Mouse (Mus musculus): ENCODE results near the gene Prkn. TPM values are rescaled to one million over a fixed set of nuclear protein-coding genes. Genes with fewer than 3 reads are reported as not detected.

Prkn gene
- polyA plus RNA-seq, 1 experiment from 2014 or later: 1.00 TPM

DNA sequence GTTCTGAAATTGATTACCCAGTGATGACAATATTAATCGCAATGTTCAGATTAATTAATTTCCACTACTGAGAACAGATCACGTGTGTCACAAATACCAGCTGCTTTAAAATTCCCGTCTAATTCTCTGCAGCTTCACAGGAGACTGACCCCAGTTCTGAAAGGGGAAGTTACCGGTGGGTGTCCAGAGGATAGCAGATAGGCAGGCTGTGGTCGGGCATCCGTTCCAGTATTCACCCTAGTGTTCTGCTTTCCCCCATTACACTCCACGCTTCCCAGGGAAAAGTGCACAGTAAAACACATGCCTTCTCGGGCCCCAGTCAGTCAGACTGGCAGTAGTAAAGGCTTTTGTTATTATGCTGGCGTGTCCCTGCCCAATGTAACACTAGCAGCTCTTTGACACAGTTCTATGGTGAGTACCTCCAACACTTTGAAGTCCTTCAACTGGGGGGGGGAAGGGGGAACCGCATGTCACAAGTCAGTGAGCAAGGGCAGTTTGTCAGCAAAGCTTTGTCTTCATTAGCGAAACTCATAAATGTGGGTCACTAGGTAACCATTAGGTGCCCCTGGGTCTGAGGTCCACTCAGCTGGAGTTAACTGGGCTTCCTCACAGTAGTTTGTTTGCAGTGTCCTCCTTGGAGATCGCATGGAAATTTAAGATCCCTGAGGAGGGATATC is 940.8 kb downstream of the Prkn start:
- DNase-seq (no peak), ATAC-seq (no peak)
- Histone ChIP-seq H3K4me2 (ENCODE audit: low read depth, low read length) (no peak overlapping the region), H3K27ac (ENCODE audit: low read depth) (no peak overlapping the region), H3K27me3 (ENCODE audit: insufficient read depth, low read length) (no peaks in the 10 kb centered on the region), H3K4me3 (ENCODE audit: low read depth, low read length) (no peak overlapping the region), H3K9me3 (ENCODE audit: low read length) (no peaks in the 10 kb centered on the region), H3K4me1 (ENCODE audit: insufficient read depth) (no peaks in the 10 kb centered on the region), H3K36me3 (replicated peaks; ENCODE audit: insufficient read depth, low read length) (no peaks in the 10 kb centered on the region), H3K9ac (replicated peaks) (no peak overlapping the region)
- TF ChIP-seq EP300 (IDR thresholded peaks at IDR 0.05; ENCODE audit: low read depth): no peak
- no peak for TF ChIP-seq CTCF (IDR thresholded peaks at IDR 0.05; ENCODE audit: low read depth)
- 38% methylated on average over 12 of the region's 12 CpGs for WGBS (ENCODE audit: insufficient replicate concordance)

GRCm38 (mm10) chr17:11788270-11788936 is 948.2 kb downstream of the Prkn start:
- Histone ChIP-seq H3K36me3 (replicated peaks; ENCODE audit: insufficient read depth, low read length) (no peaks in the 10 kb centered on the region), H3K27me3 (ENCODE audit: insufficient read depth, low read length) (no peaks in the 10 kb centered on the region), H3K4me3 (ENCODE audit: low read depth, low read length) (no peak overlapping the region), H3K9me3 (ENCODE audit: low read length) (no peaks in the 10 kb centered on the region), H3K27ac (ENCODE audit: low read depth) (no peak overlapping the region), H3K4me1 (ENCODE audit: insufficient read depth) (no peaks in the 10 kb centered on the region), H3K4me2 (ENCODE audit: low read depth, low read length) (no peak overlapping the region), H3K9ac (replicated peaks) (no peak overlapping the region)
- TF ChIP-seq CTCF (IDR thresholded peaks at IDR 0.05; ENCODE audit: low read depth) (no peak), EP300 (IDR thresholded peaks at IDR 0.05; ENCODE audit: low read depth) (no peak)
- DNase-seq (no peak), ATAC-seq (no peak)
- 50% methylated on average over 9 of the region's 9 CpGs for WGBS (ENCODE audit: insufficient replicate concordance)

DNA sequence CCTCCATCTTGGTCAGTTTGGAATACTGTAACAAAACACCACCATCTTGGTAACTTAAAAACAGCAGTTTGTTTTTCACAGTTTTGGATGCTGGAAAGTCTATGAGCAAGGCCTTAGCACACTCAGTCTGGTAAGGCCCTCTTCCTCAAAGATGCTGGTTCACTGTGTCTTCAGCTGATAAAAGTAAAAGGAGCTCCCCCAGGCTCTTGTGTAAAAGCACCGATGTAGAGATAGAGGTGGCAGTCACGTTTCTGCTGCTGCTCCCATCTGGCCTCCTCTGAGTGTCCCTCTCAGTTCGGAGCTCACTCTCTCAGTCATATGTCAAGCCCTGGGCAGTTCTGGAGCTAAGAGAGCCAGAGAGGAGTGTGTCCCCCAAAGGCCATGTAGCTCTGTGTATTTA is 955.8 kb downstream of the Prkn start:
- H3K27me3 ChIP-seq (ENCODE audit: insufficient read depth, low read length): no peaks in the 10 kb centered on the region
- H3K4me2 ChIP-seq (ENCODE audit: low read depth, low read length): no peak overlapping the region
- DNase-seq (no peak), ATAC-seq (no peak)
- no peak overlapping the region for H3K27ac ChIP-seq (ENCODE audit: low read depth)
- H3K4me1 ChIP-seq (ENCODE audit: insufficient read depth): no peaks in the 10 kb centered on the region
- H3K9me3 ChIP-seq (ENCODE audit: low read length): no peaks in the 10 kb centered on the region
- TF ChIP-seq CTCF (IDR thresholded peaks at IDR 0.05; ENCODE audit: low read depth) (no peak), EP300 (IDR thresholded peaks at IDR 0.05; ENCODE audit: low read depth) (no peak)
- no peak overlapping the region for H3K9ac ChIP-seq (replicated peaks)
- WGBS (ENCODE audit: insufficient replicate concordance): 58% methylated on average over 3 of the region's 3 CpGs
- H3K4me3 ChIP-seq (ENCODE audit: low read depth, low read length): no peak overlapping the region
- no peaks in the 10 kb centered on the region for H3K36me3 ChIP-seq (replicated peaks; ENCODE audit: insufficient read depth, low read length)

DNA sequence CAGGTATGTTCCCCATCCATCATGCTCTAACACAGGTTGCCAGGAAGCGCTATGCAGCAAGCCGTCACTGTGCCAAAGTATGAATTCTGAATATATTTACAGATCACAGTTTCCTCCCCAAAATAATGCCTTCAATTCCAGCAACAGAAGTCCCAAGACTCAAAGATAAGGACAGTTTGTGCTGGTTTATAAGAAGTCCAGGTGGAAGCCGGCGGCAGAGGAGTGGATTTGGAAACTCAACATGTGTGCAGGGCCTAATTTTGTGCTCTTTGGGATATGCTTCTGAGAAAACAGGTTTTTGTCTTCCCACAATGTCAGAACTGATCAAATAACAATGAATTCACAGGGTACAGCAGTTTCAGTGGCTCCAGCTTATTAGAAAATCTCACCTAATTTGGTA is 961.0 kb downstream of the Prkn start:
- no peak overlapping the region for H3K27ac ChIP-seq (ENCODE audit: low read depth)
- no peaks in the 10 kb centered on the region for H3K4me1 ChIP-seq (ENCODE audit: insufficient read depth)
- H3K9me3 ChIP-seq (ENCODE audit: low read length): no peaks in the 10 kb centered on the region
- H3K4me3 ChIP-seq (ENCODE audit: low read depth, low read length): no peak overlapping the region
- H3K9ac ChIP-seq (replicated peaks): no peak overlapping the region
- H3K36me3 ChIP-seq (replicated peaks; ENCODE audit: insufficient read depth, low read length): no peaks in the 10 kb centered on the region
- ATAC-seq (no peak), DNase-seq (no peak)
- no peaks in the 10 kb centered on the region for H3K27me3 ChIP-seq (ENCODE audit: insufficient read depth, low read length)
- no peak overlapping the region for H3K4me2 ChIP-seq (ENCODE audit: low read depth, low read length)
- TF ChIP-seq CTCF (IDR thresholded peaks at IDR 0.05; ENCODE audit: low read depth) (no peak), EP300 (IDR thresholded peaks at IDR 0.05; ENCODE audit: low read depth) (no peak)
- 84% methylated on average over 4 of the region's 4 CpGs for WGBS (ENCODE audit: insufficient replicate concordance)

DNA sequence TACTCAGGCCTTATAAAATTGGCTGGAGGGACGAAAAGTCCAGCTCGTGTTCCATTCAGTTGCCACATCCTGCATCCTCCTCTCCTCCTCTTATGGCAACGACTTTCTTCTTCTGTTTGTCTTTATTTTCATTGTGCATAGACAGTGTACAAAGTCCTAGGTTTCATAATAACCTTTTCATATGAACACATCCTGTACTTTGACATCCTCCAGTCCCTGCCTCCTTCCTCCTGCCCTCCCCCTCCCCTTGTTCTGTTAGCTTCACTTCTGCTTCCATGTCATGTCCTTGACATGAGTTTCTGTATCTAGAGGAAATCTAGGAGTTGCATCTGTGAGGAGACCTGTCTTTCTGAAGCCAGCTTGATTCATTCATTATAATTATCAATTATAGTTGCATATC is 967.1 kb downstream of the Prkn start:
- TF ChIP-seq CTCF (IDR thresholded peaks at IDR 0.05; ENCODE audit: low read depth) (no peak), EP300 (IDR thresholded peaks at IDR 0.05; ENCODE audit: low read depth) (no peak)
- H3K4me2 ChIP-seq (ENCODE audit: low read depth, low read length): no peak overlapping the region
- H3K4me1 ChIP-seq (ENCODE audit: insufficient read depth): no peaks in the 10 kb centered on the region
- no peak for DNase-seq
- H3K9me3 ChIP-seq (ENCODE audit: low read length): no peaks in the 10 kb centered on the region
- ATAC-seq: no peak
- H3K9ac ChIP-seq (replicated peaks): no peak overlapping the region
- H3K27ac ChIP-seq (ENCODE audit: low read depth): no peak overlapping the region
- no peak overlapping the region for H3K4me3 ChIP-seq (ENCODE audit: low read depth, low read length)
- H3K27me3 ChIP-seq (ENCODE audit: insufficient read depth, low read length): no peaks in the 10 kb centered on the region
- 57% methylated on average over 3 of the region's 3 CpGs for WGBS (ENCODE audit: insufficient replicate concordance)
- H3K36me3 ChIP-seq (replicated peaks; ENCODE audit: insufficient read depth, low read length): no peaks in the 10 kb centered on the region

DNA sequence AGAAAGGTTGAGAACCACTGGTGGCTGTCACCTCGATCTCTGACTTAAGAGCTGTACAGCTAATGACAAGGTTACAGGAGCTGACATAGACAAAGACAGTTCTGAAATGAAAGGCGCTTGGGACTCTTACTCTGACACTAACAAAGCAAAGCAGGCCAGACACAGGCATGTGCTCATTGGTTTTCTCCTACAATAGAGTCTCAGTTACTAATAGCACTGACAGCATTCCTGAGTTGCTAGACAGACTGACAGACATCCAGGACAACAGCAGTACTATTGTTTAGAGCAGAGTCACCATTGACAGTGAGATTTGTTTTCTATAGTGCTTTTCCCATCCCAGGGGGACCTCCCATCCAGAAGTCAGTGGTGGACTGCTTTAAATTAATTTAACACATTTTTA is 977.7 kb downstream of the Prkn start:
- ATAC-seq (no peak), DNase-seq (no peak)
- H3K36me3 ChIP-seq (replicated peaks; ENCODE audit: insufficient read depth, low read length): no peaks in the 10 kb centered on the region
- H3K9ac ChIP-seq (replicated peaks): no peak overlapping the region
- no peak overlapping the region for H3K4me3 ChIP-seq (ENCODE audit: low read depth, low read length)
- H3K4me2 ChIP-seq (ENCODE audit: low read depth, low read length): no peak overlapping the region
- H3K27me3 ChIP-seq (ENCODE audit: insufficient read depth, low read length): no peaks in the 10 kb centered on the region
- no peaks in the 10 kb centered on the region for H3K4me1 ChIP-seq (ENCODE audit: insufficient read depth)
- H3K27ac ChIP-seq (ENCODE audit: low read depth): no peak overlapping the region
- H3K9me3 ChIP-seq (ENCODE audit: low read length): no peaks in the 10 kb centered on the region
- TF ChIP-seq EP300 (IDR thresholded peaks at IDR 0.05; ENCODE audit: low read depth): no peak
- TF ChIP-seq CTCF (IDR thresholded peaks at IDR 0.05; ENCODE audit: low read depth): no peak
- WGBS (ENCODE audit: insufficient replicate concordance): 77% methylated on average over 2 of the region's 2 CpGs
